Mouse (Mus musculus): ENCODE measurements around the gene Mrgpra4. TPM values are rescaled to one million over a fixed set of nuclear protein-coding genes. Genes with fewer than 3 reads are reported as not detected.

The Mrgpra4 gene
- polyA plus RNA-seq (2016; fragmentation: Nextera tagmentation; extraction: Ambion mirVana) = not detected in 2 replicates

DNA sequence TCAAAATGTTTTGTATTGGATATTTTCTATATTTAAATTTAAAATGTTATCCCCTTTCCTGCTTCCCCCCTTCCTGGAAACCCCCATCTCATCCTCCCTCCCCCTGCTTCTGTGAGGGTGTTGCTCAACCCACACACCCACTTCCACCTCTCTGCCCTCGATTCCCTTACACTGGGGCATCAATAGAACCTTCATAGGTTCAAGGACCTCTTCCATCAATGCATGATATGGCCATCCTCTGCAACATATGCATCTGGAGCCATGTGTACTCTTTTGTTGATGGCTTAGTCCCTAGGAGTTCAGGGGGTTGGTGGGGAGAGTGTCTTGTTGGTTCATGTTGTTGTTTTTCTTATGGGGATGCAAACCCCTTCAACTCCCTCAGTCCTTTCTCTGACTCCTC lies at the start of gene Mrgpra4:
Mrgpra4 (minus strand) TSS at position 101 of the 400 bp plus-strand sequence.
- H3K27me3 ChIP-seq = no peaks in the 10 kb centered on the region
- no peaks in the 10 kb centered on the region for H3K4me1 ChIP-seq
- no peak within 1 kb of the TSS for H3K27ac ChIP-seq
- no peak within 1 kb of the TSS for H3K9ac ChIP-seq
- no peaks in the 10 kb centered on the region for H3K9me3 ChIP-seq
- 78% methylated on average over 1 of the region's 1 CpGs for WGBS
- H3K4me3 ChIP-seq (replicated peaks) = no peak within 1 kb of the TSS
- ATAC-seq (ENCODE audit: low FRiP score) = no peak
- H3K4me2 ChIP-seq = no peak within 1 kb of the TSS
- H3K36me3 ChIP-seq (replicated peaks) = no peaks in the 10 kb centered on the region

DNA sequence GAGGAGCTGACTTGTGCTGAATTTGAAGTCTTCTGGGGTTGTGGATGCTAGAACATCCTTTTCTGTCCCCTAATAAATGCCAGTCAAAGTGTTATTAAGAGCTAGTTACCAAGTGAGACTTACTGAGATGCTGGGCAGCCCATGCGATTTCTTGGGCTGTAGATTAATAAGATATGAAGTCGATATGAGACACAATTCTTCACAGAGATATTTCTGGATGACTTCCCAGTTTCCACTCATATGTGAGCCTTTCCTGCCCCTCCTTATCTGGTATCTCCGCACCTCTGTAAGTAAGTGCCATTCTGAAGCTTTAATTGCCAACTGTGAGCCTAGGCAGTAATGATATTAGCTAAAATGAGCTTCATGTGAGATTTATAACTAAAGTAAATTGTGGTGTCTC lies 45.6 kb upstream of the Mrgpra4 start, which contains the start of gene Mrgprx1:
Mrgprx1 (minus strand) TSS at position 101 of the 400 bp plus-strand sequence.
- no peak within 1 kb of the TSS for H3K4me2 ChIP-seq
- H3K9me3 ChIP-seq = no peaks in the 10 kb centered on the region
- no peaks in the 10 kb centered on the region for H3K27me3 ChIP-seq
- H3K36me3 ChIP-seq (replicated peaks) = no peaks in the 10 kb centered on the region
- no peak within 1 kb of the TSS for H3K4me3 ChIP-seq (replicated peaks)
- 85% methylated on average over 3 of the region's 3 CpGs for WGBS
- H3K4me1 ChIP-seq = no peaks in the 10 kb centered on the region
- no peak for ATAC-seq (ENCODE audit: low FRiP score)
- H3K27ac ChIP-seq = no peak within 1 kb of the TSS
- no peak within 1 kb of the TSS for H3K9ac ChIP-seq

DNA sequence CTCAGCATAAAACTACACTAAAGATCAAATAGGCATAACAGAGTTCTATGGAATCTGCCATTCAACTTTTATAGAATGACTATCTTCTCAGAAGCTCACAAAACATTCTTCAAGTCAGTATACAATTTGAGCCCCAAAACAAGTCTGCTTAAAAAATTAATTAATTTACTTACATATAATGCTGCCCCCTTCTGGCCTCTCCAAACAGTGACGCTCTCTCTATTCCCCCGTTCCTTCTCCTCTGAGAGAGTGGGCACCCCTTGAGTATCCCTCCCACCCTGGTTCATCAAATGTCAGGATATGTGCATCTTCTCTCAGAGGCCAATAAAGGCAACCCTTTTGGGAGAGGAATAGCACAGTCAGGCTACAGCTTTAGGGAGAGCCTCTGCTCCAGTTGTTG lies 36.0 kb upstream of the Mrgpra4 start:
- no peak for ATAC-seq (ENCODE audit: low FRiP score)
- Histone ChIP-seq H3K9me3 (no peaks in the 10 kb centered on the region), H3K4me2 (no peak overlapping the region), H3K36me3 (replicated peaks) (no peaks in the 10 kb centered on the region), H3K4me3 (replicated peaks) (no peak overlapping the region), H3K27me3 (no peaks in the 10 kb centered on the region), H3K9ac (no peak overlapping the region), H3K4me1 (no peaks in the 10 kb centered on the region), H3K27ac (no peak overlapping the region)
- 48% methylated on average over 2 of the region's 2 CpGs for WGBS

DNA sequence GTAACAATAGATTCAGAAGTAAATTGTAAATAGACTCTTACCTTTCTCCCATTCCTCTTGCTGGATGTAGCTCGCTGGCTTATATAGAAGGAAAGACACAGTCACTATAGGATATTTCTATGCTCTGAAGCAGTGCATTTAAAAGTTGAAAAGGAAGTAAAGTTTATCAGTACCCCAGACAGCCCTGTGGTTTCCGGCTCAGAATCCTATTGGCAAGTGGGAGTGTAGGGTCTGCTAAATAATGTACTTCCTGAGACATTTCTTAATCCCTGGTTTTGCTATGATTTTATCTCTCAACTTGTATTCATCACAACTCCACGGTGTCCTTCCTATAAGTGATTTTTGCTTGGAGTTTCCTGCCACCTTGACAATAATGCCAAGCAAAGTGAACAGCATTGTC lies 13.8 kb upstream of the Mrgpra4 start:
- 88% methylated on average over 3 of the region's 3 CpGs for WGBS
- Histone ChIP-seq H3K27ac (no peak overlapping the region), H3K4me1 (no peaks in the 10 kb centered on the region), H3K27me3 (no peaks in the 10 kb centered on the region), H3K9me3 (0 out of 2 replicates have a peak, but pooled peaks cover 5% of the 10 kb centered on the region), H3K9ac (no peak overlapping the region), H3K4me2 (no peak overlapping the region), H3K4me3 (replicated peaks) (no peak overlapping the region), H3K36me3 (replicated peaks) (no peaks in the 10 kb centered on the region)
- ATAC-seq (ENCODE audit: low FRiP score) = no peak

DNA sequence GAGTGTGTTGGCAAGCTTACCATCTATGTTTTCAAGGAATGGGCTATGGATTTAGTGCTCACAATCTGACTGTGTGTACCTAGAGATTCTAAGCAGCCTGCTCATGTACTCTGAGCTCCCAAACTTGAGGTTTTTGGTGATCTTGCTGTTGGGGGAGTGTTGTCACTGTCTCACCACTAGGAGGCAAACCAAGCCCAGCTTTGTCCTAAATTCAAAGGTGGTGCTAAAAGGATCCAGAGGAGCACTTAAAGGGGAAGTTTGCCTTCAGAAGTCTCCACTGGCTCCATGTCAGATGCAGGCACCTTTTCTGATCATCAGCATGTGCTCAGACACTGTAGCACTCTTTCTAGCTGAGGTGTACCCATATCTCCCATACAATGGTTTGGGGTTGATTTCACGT lies 4.9 kb upstream of the Mrgpra4 start:
- no peak overlapping the region for H3K27ac ChIP-seq
- no peaks in the 10 kb centered on the region for H3K4me1 ChIP-seq
- no peak for ATAC-seq (ENCODE audit: low FRiP score)
- WGBS = 53% methylated on average over 1 of the region's 1 CpGs
- H3K9ac ChIP-seq = no peak overlapping the region
- no peaks in the 10 kb centered on the region for H3K36me3 ChIP-seq (replicated peaks)
- no peak overlapping the region for H3K4me2 ChIP-seq
- no peaks in the 10 kb centered on the region for H3K9me3 ChIP-seq
- H3K27me3 ChIP-seq = no peaks in the 10 kb centered on the region
- no peak overlapping the region for H3K4me3 ChIP-seq (replicated peaks)

Other genes starting within 250 kb of the Mrgpra4 start
- gene Mrgprx1, start 45.5 kb upstream of the Mrgpra4 start, polyA plus RNA-seq (2016; fragmentation: Nextera tagmentation; extraction: Ambion mirVana) = not detected in 2 replicates
- gene Mrgprb5, start 186.9 kb upstream of the Mrgpra4 start, polyA plus RNA-seq (2016; fragmentation: Nextera tagmentation; extraction: Ambion mirVana) = not detected in 2 replicates
- not detected in 2 replicates for gene Mrgprb4, start 217.2 kb upstream of the Mrgpra4 start, polyA plus RNA-seq (2016; fragmentation: Nextera tagmentation; extraction: Ambion mirVana)